Mouse (Mus musculus): ENCODE measurements around the gene Kcnn4. TPM values are rescaled to one million over a fixed set of nuclear protein-coding genes. Genes with fewer than 3 reads are reported as not detected.

Kcnn4 gene
- polyA plus RNA-seq, 1 experiment from 2014 or later, result 0.70 TPM

- Histone ChIP-seq H3K4me3 (ENCODE audit: low read depth, low read length) (no peak overlapping the region), H3K4me1 (replicated peaks; ENCODE audit: control insufficient read depth, insufficient read depth, low read length) (no peaks in the 10 kb centered on the region), H3K36me3 (ENCODE audit: control insufficient read depth, insufficient read depth, low read length) (peaks cover 22% of the 10 kb centered on the region), H3K4me2 (ENCODE audit: low read length) (no peak overlapping the region), H3K9ac (ENCODE audit: low read length) (no peak overlapping the region), H3K27me3 (replicated peaks; ENCODE audit: control insufficient read depth, insufficient read depth, low read length) (no peaks in the 10 kb centered on the region), H3K9me3 (ENCODE audit: control insufficient read depth, low read length) (no peaks in the 10 kb centered on the region), H3K27ac (ENCODE audit: low read depth) (no peak overlapping the region)
- WGBS, result 80% methylated on average over 8 of the region's 8 CpGs
- ATAC-seq (replicated peaks; ENCODE audit: low FRiP score, low TSS enrichment, low read depth), result no peak
- DNase-seq (ENCODE audit: low spot score), result no peak
These were observed 52.2 kb downstream of the Kcnn4 start for GRCm38 (mm10) chr7:24422251-24422650.

GRCm38 (mm10) chr7:24423107-24423763 lies 53.2 kb downstream of the Kcnn4 start:
- no peak for DNase-seq (ENCODE audit: low spot score)
- no peak for ATAC-seq (replicated peaks; ENCODE audit: low FRiP score, low TSS enrichment, low read depth)
- no peak overlapping the region for H3K9ac ChIP-seq (ENCODE audit: low read length)
- no peak overlapping the region for H3K27ac ChIP-seq (ENCODE audit: low read depth)
- no peak overlapping the region for H3K4me2 ChIP-seq (ENCODE audit: low read length)
- 77% methylated on average over 15 of the region's 15 CpGs for WGBS
- no peaks in the 10 kb centered on the region for H3K9me3 ChIP-seq (ENCODE audit: control insufficient read depth, low read length)
- no peaks in the 10 kb centered on the region for H3K4me1 ChIP-seq (replicated peaks; ENCODE audit: control insufficient read depth, insufficient read depth, low read length)
- H3K27me3 ChIP-seq (replicated peaks; ENCODE audit: control insufficient read depth, insufficient read depth, low read length), result no peaks in the 10 kb centered on the region
- H3K4me3 ChIP-seq (ENCODE audit: low read depth, low read length), result no peak overlapping the region
- peaks cover 22% of the 10 kb centered on the region for H3K36me3 ChIP-seq (ENCODE audit: control insufficient read depth, insufficient read depth, low read length)

GRCm38 (mm10) chr7:24423956-24424732 lies 54.1 kb downstream of the Kcnn4 start:
- Histone ChIP-seq H3K4me3 (ENCODE audit: low read depth, low read length) (no peak overlapping the region), H3K9me3 (ENCODE audit: control insufficient read depth, low read length) (no peaks in the 10 kb centered on the region), H3K36me3 (ENCODE audit: control insufficient read depth, insufficient read depth, low read length) (peaks cover 22% of the 10 kb centered on the region), H3K9ac (ENCODE audit: low read length) (no peak overlapping the region), H3K27ac (ENCODE audit: low read depth) (no peak overlapping the region), H3K27me3 (replicated peaks; ENCODE audit: control insufficient read depth, insufficient read depth, low read length) (no peaks in the 10 kb centered on the region), H3K4me2 (ENCODE audit: low read length) (no peak overlapping the region), H3K4me1 (replicated peaks; ENCODE audit: control insufficient read depth, insufficient read depth, low read length) (no peaks in the 10 kb centered on the region)
- ATAC-seq (replicated peaks; ENCODE audit: low FRiP score, low TSS enrichment, low read depth) (no peak), DNase-seq (ENCODE audit: low spot score) (no peak)
- WGBS, result 81% methylated on average over 12 of the region's 12 CpGs

- ATAC-seq (replicated peaks; ENCODE audit: low FRiP score, low TSS enrichment, low read depth), result no peak
- Histone ChIP-seq H3K27me3 (replicated peaks; ENCODE audit: control insufficient read depth, insufficient read depth, low read length) (no peaks in the 10 kb centered on the region), H3K4me3 (ENCODE audit: low read depth, low read length) (no peak overlapping the region), H3K4me1 (replicated peaks; ENCODE audit: control insufficient read depth, insufficient read depth, low read length) (no peaks in the 10 kb centered on the region), H3K4me2 (ENCODE audit: low read length) (no peak overlapping the region), H3K36me3 (ENCODE audit: control insufficient read depth, insufficient read depth, low read length) (peaks cover 17% of the 10 kb centered on the region), H3K9me3 (ENCODE audit: control insufficient read depth, low read length) (no peaks in the 10 kb centered on the region), H3K27ac (ENCODE audit: low read depth) (no peak overlapping the region), H3K9ac (ENCODE audit: low read length) (no peak overlapping the region)
- WGBS, result 77% methylated on average over 9 of the region's 9 CpGs
- DNase-seq (ENCODE audit: low spot score), result no peak
These were observed 55.9 kb downstream of the Kcnn4 start for GRCm38 (mm10) chr7:24425919-24426318.

DNA sequence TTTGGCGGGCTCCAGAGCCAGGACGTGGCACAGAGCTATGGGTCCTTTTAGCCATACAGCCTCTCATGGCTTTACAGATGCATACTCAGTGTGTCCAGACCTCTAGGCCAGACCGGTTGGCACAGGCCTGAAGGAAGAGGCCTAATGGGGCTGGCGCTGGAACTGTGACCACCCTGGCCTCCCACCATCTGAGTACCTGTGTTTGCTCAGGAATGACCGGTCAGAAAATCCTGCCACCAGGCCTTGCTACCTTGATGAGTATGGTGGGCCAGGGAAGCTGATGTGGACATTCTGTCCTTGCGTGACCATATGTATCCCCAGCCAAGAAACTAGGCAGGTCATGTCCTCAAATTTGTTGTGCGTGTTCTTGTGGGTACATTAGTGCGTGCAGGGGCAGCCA lies 57.1 kb downstream of the Kcnn4 start:
- Histone ChIP-seq H3K27me3 (replicated peaks; ENCODE audit: control insufficient read depth, insufficient read depth, low read length) (0 out of 2 replicates have a peak, but pooled peaks cover under 1% of the 10 kb centered on the region), H3K9me3 (ENCODE audit: control insufficient read depth, low read length) (no peaks in the 10 kb centered on the region), H3K4me1 (replicated peaks; ENCODE audit: control insufficient read depth, insufficient read depth, low read length) (no peaks in the 10 kb centered on the region), H3K27ac (ENCODE audit: low read depth) (no peak overlapping the region), H3K9ac (ENCODE audit: low read length) (no peak overlapping the region), H3K4me3 (ENCODE audit: low read depth, low read length) (no peak overlapping the region), H3K36me3 (ENCODE audit: control insufficient read depth, insufficient read depth, low read length) (peaks cover 8% of the 10 kb centered on the region), H3K4me2 (ENCODE audit: low read length) (no peak overlapping the region)
- 96% methylated on average over 8 of the region's 8 CpGs for WGBS
- no peak for ATAC-seq (replicated peaks; ENCODE audit: low FRiP score, low TSS enrichment, low read depth)
- DNase-seq (ENCODE audit: low spot score), result no peak

DNA sequence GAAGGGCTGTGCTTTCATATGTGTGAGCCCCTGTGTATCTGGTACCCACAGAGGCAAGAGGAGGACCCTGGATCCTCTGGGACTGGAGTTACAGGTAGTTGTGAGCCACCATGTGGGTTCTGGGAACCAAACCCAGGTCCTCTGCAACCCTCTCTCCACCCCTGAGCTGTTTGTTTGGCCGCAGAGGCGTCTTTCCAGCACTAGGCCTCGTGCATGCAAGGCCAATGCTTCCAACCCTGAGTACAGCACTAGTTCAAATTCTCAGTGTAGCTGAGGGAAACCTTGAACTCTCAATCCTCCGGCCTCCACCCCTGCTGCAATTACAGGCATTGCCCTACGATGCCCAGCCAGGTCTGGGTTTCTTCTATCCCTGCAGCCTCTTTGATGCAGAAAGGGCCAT lies 58.7 kb downstream of the Kcnn4 start:
- Histone ChIP-seq H3K27me3 (replicated peaks; ENCODE audit: control insufficient read depth, insufficient read depth, low read length) (peaks cover 8% of the 10 kb centered on the region; the same call in 1 of the 2 replicates), H3K27ac (ENCODE audit: low read depth) (no peak overlapping the region), H3K4me3 (ENCODE audit: low read depth, low read length) (no peak overlapping the region), H3K9me3 (ENCODE audit: control insufficient read depth, low read length) (peaks cover 6% of the 10 kb centered on the region; the same call in 1 of the 2 replicates), H3K4me2 (ENCODE audit: low read length) (no peak overlapping the region), H3K9ac (ENCODE audit: low read length) (no peak overlapping the region), H3K36me3 (ENCODE audit: control insufficient read depth, insufficient read depth, low read length) (no peaks in the 10 kb centered on the region), H3K4me1 (replicated peaks; ENCODE audit: control insufficient read depth, insufficient read depth, low read length) (no peaks in the 10 kb centered on the region)
- DNase-seq (ENCODE audit: low spot score), result no peak
- no peak for ATAC-seq (replicated peaks; ENCODE audit: low FRiP score, low TSS enrichment, low read depth)
- 89% methylated on average over 5 of the region's 5 CpGs for WGBS

GRCm38 (mm10) chr7:24429413-24430112 lies 59.5 kb downstream of the Kcnn4 start:
- DNase-seq (ENCODE audit: low spot score) (no peak), ATAC-seq (replicated peaks; ENCODE audit: low FRiP score, low TSS enrichment, low read depth) (no peak)
- Histone ChIP-seq H3K4me1 (replicated peaks; ENCODE audit: control insufficient read depth, insufficient read depth, low read length) (no peaks in the 10 kb centered on the region), H3K4me3 (ENCODE audit: low read depth, low read length) (no peak overlapping the region), H3K36me3 (ENCODE audit: control insufficient read depth, insufficient read depth, low read length) (no peaks in the 10 kb centered on the region), H3K27me3 (replicated peaks; ENCODE audit: control insufficient read depth, insufficient read depth, low read length) (peaks cover 8% of the 10 kb centered on the region; the same call in 1 of the 2 replicates), H3K4me2 (ENCODE audit: low read length) (no peak overlapping the region), H3K27ac (ENCODE audit: low read depth) (no peak overlapping the region), H3K9me3 (ENCODE audit: control insufficient read depth, low read length) (peaks cover 6% of the 10 kb centered on the region; the same call in 1 of the 2 replicates), H3K9ac (ENCODE audit: low read length) (no peak overlapping the region)
- WGBS, result 69% methylated on average over 16 of the region's 16 CpGs

- DNase-seq (ENCODE audit: low spot score) (no peak), ATAC-seq (replicated peaks; ENCODE audit: low FRiP score, low TSS enrichment, low read depth) (no peak)
- H3K4me2 ChIP-seq (ENCODE audit: low read length), result no peak overlapping the region
- peaks cover 8% of the 10 kb centered on the region; the same call in 1 of the 2 replicates for H3K27me3 ChIP-seq (replicated peaks; ENCODE audit: control insufficient read depth, insufficient read depth, low read length)
- H3K4me3 ChIP-seq (ENCODE audit: low read depth, low read length), result no peak overlapping the region
- H3K4me1 ChIP-seq (replicated peaks; ENCODE audit: control insufficient read depth, insufficient read depth, low read length), result no peaks in the 10 kb centered on the region
- H3K27ac ChIP-seq (ENCODE audit: low read depth), result no peak overlapping the region
- H3K9ac ChIP-seq (ENCODE audit: low read length), result no peak overlapping the region
- H3K36me3 ChIP-seq (ENCODE audit: control insufficient read depth, insufficient read depth, low read length), result no peaks in the 10 kb centered on the region
- H3K9me3 ChIP-seq (ENCODE audit: control insufficient read depth, low read length), result peaks cover 6% of the 10 kb centered on the region; the same call in 1 of the 2 replicates
- WGBS, result 94% methylated on average over 15 of the region's 15 CpGs
These were observed 60.7 kb downstream of the Kcnn4 start for GRCm38 (mm10) chr7:24430551-24431345.
